Mouse (Mus musculus) granulocyte monocyte progenitor cell, adult 5-6 weeks (primary cell): ENCODE measurements around the gene Gm49395. TPM values are rescaled to one million over a fixed set of nuclear protein-coding genes. Genes with fewer than 3 reads are reported as not detected.

ENCODE experiments used
- ATAC-seq: replicated peaks from 2 replicates; pipeline ENCODE4 v1.8.0; 2016; ENCODE audit warnings: mild to moderate bottlenecking, moderate TSS enrichment, inconsistent platforms; ENCODE audit not compliant: poor library complexity, severe bottlenecking
- total RNA-seq, 2 experiments: library from RNA; stranded (forward) in 1 of 2; stranded (reverse) in 1 of 2; fragments of 200-712, 200-1000 nt in 1 of 2; fragments of >200 nt in 1 of 2; fragmentation: Nextera tagmentation in 1 of 2; gene quantifications; 2 replicates each; pipeline ENCODE4 v1.2.3; 2014 to 2017

Gm49395 gene
- total RNA-seq, 2 experiments from 2014 or later = 9.3 to 16.8 TPM

- no peak for ATAC-seq
Observed at GRCm38 (mm10) chr13:115100381-115101177, 1.1 kb downstream of the Gm49395 start.

DNA sequence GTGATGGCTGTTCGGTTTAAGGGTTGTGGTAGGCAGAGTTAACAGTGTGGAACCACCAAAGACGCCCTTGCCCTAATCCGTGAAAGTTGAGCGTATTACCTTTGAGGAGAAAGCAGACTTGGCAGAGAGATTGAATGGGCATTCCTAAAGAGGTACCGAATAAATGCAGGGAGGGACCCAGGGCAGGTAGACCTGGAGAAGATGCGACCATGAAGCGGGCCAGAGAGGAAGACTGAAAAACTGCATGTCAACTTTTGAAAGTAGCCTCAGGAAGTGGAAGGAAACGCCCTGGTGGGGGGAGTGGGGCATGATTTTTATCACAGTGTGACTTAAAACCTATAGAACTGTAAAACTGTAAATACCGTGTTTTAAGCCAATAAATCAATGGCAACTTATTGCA, 2.3 kb downstream of the Gm49395 start:
- ATAC-seq = no peak

DNA sequence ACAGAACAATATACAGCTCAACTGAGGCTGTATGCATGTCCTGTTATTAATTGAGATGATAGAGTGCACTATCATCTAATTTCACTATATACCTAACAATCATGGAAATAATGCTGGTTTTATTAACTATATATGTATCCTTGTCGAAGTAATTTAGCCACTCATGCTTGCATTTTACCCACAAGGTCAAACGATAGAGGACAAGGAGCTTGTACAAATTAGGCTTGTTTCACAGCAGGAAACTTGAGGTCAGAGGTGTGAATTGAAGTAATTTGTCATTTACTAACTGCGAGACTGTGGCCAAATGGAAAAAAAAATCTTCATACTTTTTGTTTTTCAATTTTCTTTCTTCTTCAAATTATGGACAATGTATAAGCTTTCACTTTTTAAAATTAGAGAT, 3.5 kb downstream of the Gm49395 start:
- no peak for ATAC-seq

- peak; percentile 11 for ATAC-seq
Observed at GRCm38 (mm10) chr13:115096965-115097364, 4.8 kb downstream of the Gm49395 start.

- ATAC-seq = no peak
Observed at GRCm38 (mm10) chr13:115096216-115096615, 5.5 kb downstream of the Gm49395 start.

- no peak for ATAC-seq
Observed at GRCm38 (mm10) chr13:115095392-115095791, 6.3 kb downstream of the Gm49395 start.

DNA sequence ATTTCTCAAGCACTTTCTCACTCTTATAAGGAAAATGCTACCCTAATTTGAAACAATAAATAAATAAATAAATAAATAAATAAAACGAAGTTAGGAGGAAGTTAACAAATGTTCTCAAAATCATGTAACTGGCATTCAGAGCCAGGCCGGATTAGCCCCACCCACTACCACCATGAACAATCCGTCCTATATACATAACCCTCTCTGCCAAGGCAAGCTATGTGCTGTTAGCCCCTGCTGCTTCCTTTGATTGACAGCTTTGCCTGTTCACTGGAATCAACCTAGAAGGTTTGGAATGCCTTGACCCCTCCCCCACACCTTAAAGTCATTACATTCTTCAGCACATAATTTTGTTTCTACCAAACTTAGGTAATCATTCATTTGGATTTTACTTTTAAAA, 10.2 kb downstream of the Gm49395 start:
- 0 out of 2 replicates have a peak, but pooled peaks have one; percentile 13 for ATAC-seq

DNA sequence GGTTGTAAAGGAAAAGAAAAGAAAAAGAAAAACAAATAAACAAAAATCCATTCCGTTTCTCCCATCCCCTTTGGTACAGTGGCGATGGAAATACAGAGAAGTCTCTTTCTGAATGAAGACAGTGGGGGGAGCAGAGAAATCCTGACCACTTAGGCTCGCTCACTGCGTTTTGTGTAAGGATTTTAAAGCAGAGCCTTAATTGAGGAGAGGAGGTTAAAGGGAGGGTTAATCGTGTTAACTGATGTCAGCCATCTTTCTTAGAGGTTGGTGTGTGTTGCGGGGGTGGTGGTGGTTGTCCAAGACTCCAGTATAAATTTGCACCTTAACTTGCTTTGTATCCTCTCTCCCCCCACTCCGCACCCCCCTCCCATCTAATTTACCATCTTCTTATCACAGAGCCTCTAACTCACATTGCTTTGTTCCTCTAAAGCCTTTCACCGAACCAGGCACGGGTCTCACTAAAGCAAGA, 10.7 kb downstream of the Gm49395 start:
- ATAC-seq = no peak

DNA sequence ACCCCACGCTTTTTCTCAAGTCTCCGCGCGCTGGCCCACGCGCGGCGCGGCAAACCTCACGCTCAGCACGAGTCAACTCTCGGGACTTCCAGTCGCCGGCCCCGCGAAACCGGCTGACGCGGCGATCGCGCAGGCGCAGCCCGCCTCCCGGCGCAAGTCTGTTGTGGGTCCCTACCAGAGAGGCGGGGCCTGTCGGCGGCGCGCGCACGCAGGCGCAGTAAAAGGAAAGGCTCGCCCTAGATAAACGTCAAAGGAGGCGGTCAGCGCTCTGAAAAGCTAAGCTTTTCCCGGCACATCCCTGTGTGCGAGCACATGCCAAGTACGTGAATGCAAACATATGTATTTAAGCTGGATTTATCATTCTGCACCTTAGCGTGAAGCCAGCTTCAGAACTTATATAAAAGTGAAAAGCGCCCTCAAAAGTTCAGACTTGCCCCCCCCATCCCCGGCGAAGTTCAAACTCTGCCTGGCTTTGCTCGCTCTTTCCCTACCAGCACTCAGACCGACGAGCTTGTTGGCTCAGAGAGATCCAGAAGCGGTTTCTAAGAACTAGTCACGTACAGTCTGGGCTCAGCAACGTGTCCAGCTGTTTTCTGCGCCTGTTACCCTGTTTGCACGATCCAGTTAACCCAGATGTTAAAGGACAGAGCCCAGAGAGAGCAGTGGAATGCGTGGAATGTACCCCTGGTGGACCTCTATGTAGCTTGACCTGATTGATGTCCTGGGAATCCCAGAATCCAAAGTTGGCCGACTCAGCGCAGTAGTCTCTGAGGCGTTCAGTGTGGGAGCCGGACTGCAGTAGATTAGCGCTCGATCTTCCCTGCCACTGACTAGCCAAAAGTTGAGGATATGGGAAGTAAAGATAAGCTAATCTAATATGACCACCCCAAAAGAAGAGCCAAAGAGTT, 11.4 kb downstream of the Gm49395 start, which contains the start of gene Pelo:
Gene Pelo, minus strand, starts transcription at position 118 of the 908 bp plus-strand sequence.
- ATAC-seq = peak; percentile 77

DNA sequence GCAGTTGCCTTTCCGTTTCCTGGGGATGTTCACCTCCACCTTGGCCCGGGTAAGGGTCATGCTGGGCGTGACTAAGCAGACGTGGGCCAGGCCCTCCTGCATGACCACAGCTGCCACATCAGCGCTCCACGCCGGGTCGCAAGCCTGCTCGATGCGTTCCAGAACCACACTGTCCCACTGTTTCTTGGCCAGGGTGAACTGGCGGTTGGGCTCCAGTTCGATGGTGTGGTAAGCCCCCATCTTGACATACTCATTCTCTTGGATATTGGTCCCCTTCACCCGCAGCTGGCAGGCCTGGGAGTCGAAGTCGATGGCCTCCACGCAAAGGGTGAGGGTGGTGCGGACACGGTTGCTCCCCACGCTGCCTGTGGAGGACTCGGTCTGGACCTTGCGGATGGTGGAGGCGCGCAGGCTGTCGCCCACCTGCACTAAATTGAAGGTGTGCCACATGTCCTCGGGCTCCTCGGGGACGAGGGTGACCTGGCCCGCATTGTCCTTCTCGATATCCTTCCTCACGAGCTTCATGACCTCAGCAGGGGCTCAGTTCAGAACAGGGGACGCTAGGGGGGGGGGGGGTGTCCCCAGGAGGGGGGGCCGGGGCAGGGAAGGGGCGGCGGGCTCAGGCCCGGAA, 12.2 kb downstream of the Gm49395 start:
- peak; percentile 54 for ATAC-seq

- no peak for ATAC-seq
Observed at GRCm38 (mm10) chr13:115089020-115089394, 12.7 kb downstream of the Gm49395 start.

DNA sequence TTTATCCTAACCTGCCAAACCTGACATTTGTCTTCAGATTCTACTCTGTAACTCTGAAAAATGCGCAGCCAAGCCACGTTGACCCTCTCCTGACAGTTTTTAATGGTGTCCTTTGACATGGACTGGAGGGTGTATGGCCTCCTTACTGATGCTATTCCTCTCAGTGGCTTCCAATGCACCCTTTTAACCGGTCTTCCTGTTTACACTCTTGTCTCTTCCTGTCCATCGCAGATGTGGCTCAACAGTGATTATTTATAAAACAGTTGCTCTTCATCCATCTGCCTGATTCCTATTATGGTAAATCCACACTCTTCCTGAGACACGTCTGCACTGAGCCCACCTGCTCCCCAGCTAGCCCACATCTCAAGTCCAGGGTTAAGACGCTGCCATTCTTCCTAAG, 15.7 kb downstream of the Gm49395 start:
- no peak for ATAC-seq

- no peak for ATAC-seq
Observed at GRCm38 (mm10) chr13:115082339-115082738, 19.4 kb downstream of the Gm49395 start.

- no peak for ATAC-seq
Observed at GRCm38 (mm10) chr13:115079996-115080585, 21.6 kb downstream of the Gm49395 start.

GRCm38 (mm10) chr13:115078997-115079685, 22.6 kb downstream of the Gm49395 start:
- ATAC-seq = peak; percentile 43; the same call in 1 of the 2 replicates

DNA sequence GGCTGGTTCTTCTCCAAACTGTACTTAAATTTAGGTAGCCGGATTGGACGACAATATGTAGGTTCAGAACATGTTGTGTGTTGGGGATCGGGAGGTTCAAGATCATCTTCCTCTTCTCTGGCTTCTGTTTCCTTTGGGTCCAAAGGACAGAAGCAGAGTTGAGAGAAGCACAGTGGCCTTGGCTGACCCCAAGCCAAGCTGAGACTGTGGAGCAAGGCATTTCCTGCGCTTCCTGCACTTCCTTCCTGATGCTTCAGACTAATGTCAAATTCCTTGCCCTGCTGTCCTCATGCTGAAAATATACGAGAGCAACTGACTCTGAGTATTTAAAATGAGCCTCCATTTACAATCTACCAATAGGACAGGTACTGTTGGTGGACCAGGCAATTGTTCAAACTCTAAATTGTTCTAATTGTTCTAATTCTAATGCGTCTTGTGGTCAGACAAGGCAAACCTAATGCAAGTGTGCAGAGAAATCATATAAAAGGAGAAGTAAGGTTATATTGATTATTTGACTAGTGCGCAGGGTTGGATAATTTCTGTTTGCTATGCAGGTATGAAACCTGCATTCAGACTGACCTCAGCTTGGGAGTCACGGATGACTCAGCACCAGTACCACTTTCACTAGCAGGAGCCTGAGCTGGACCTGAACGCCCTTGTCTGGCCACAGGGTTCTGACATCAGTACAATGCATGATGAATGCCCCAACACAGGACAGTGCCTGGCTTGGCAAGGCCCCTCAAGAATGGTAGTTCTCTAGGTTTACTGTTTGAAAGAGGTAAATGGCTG, 24.2 kb downstream of the Gm49395 start:
- peak; percentile 78 for ATAC-seq

DNA sequence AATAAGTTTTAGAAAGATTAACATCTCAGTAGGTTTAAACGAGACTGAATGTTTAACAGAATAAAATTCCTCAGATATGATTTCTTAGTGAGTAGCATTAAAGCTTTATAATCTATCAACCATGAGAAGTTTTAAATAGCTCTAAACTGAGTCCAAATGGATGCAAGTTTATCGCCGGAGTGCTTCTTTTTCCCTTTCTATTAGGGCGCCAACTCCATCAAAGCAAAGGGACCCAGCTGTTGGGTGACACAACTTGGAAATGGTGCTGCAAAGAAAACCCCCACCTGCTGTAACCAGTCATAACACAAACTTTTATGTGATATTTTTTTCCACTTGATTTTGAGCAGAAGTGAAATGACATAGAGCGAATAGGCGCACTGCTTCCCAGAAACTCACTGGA, 29.3 kb downstream of the Gm49395 start:
- ATAC-seq = no peak

- ATAC-seq = no peak
Observed at GRCm38 (mm10) chr13:115071431-115071830, 30.3 kb downstream of the Gm49395 start.

- peak; percentile 87 for ATAC-seq
Observed at GRCm38 (mm10) chr13:115067968-115068330, 33.8 kb downstream of the Gm49395 start.
